Mouse (Mus musculus): ENCODE measurements at regions not wholly inside any gene's neighbourhood (a gene's known extent, or its start where the extent isn't known, plus 50 kb on each side); places are given as distances from the start of the nearest gene placed in this dataset.

DNA sequence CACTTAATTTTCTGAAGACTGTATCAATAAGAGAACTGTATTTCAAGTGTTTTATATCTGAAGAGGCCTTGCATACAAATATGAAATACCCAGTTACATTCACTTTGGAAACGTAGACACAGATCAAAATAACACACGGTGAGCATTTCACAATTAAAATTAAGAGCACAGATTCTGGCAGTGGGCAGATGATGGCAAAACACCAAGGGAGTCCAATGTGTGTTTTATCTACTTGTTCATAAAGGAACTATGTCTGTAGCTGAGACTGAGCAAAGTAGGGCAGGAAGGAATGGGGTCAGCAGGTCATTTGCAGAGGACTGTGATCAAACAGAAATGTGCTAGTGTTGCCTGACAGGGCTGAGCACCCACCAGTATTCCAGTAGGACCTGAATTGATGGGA is 171.6 kb upstream of the Pabpc6 start:
- no peak for TF ChIP-seq CTCF (IDR thresholded peaks at IDR 0.05; ENCODE audit: borderline replicate concordance, insufficient read depth, low read length)
- no peak for TF ChIP-seq POLR2A (IDR thresholded peaks at IDR 0.05; ENCODE audit: low read depth, low read length)

Measured in embryonic fibroblast, embryonic 13.5 days (primary cell).